Mouse (Mus musculus): ENCODE results near the gene Slc41a1.
A peak's percentile ranks its signal among the peaks of the same experiment; 100 is the strongest.

The Slc41a1 gene

DNA sequence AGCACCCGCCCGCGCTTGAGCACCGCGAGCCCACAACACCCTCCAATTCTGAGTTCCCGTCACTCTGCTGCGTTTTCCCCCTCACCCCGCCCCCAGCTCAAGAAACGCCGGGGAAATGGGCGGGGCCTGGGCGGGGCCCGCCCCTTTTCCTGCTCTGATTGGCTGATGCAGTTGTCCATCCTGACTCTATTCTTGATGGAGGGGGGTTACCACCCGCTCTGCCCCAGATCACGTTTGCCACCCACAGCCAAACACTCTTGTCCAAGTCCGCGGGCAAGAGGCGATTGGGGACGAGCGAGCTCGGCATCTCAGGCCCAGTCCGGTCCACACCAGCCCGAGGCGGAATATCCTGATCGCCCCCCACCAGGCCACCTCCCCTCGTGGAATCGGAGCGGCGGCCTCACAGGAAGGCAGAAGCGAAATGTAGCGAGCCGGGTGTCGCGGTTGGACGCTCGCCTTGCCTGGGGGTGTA, 530 bp downstream of the Slc41a1 start:
- peak; percentile 99 for DNase-seq (ENCODE audit: low read depth)

DNA sequence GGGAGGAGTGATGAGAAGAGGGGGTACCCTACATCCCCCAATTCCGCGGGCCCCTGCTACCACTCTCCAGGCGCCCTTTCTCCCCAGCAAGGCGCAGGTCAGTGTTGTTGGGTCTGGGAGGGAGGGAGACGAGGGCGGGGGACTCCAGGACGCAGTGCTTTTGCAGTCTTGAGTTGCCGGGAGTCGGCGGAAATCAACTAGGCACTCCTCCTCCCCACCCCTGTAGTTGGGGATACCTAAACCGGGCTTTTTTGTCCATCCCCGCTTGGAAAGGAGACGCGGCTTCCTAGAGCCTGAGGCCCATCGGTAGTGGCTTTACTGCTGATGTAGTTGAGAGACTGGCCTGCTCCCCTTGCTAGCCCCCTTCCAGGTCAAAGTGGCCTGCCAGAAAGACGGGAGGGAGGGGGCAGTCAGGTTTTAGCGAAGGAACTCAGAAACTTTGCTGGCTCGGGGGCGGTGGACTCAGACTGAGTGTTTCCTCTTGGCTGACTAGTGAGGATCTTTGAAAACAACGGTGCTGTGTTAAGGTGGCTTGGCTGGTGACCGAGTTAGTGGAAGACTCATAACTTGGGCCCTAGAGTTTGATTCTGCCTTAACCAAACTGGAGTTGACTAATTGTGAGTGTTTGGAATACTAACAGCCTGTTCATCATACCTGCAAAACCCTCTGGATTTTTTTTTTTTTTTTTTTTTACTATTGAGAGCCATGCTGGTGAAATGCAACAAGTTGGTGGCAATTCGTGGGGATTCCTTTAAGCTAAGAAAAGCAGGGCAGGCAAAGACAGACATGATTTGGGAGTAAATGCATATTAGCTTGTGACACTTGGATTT, 1.2 kb downstream of the Slc41a1 start:
- no peak for DNase-seq (ENCODE audit: low read depth)

- no peak for DNase-seq (ENCODE audit: low read depth)
Measured at GRCm38 (mm10) chr1:131829279-131829678, 2.0 kb downstream of the Slc41a1 start.

DNA sequence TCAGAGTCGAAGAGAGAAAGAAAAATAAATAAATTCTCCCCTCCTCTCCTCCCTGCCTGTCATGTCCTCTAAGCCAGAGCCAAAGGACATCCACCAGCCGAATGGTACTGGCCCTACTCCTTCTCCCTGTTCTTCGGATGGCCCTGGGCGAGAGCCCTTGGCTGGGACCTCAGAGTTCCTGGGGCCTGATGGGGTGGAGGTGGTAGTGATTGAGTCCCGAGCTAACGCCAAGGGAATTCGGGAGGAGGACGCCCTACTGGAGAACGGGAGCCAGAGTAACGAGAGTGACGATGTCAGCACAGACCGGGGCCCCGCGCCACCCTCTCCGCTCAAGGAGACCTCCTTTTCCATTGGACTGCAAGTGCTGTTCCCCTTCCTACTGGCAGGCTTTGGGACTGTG, 3.3 kb downstream of the Slc41a1 start:
- no peak for DNase-seq (ENCODE audit: low read depth)

DNA sequence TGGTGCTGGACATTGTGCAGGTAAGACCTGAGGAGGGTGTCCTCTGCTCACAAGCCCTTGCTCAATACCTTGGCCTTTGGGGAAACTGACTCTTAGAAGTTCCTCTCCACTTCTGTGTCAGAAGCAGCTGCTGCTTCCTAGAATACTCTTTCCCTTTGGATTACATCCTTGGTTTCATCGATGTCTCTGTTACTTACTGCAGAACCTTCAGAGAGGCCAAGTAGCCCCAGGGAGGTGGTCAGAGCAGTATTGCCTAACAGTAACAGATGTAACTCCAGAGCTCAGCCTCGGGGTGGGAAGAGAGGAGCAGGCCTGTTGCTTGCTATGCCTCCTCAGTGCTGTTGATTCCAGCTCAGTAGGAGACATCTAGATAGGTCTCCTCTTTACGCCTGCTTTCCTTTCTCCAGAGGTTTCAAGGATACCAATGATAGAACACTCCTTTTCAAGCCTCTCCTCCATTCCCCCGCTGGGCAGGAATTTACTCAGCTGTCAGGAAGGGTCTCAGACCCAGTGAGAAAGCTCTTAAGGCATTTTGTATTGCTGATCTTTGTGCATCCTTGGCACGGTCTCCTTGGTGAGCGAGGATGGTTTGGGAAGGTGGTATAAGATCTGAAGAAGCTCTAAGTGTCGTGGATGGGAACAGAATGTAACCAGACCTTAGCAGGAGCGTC, 3.8 kb downstream of the Slc41a1 start:
- DNase-seq (ENCODE audit: low read depth), result no peak

- DNase-seq (ENCODE audit: low read depth), result peak; percentile 35
Measured at GRCm38 (mm10) chr1:131837035-131837434, 9.7 kb downstream of the Slc41a1 start.

DNA sequence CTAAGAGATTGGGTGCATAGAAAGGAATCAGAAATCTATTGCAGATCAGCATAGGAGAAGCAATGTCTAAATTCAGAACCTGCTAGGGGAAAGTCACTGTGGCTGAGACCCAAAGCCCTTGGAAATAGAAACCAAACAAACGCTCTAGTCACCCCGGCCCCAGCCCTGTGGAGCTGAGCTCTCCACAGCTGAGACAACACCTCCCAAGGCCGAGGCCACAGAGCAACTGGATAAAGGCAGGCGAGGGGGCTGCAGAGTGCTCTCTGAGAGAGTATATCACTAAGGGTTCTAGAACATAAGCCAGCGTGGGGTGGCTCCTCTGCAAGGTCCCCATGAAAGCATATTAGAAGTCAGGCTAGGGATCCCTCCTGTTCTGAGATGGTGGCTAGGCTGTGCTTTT, 11.2 kb downstream of the Slc41a1 start:
- no peak for DNase-seq (ENCODE audit: low read depth)

DNA sequence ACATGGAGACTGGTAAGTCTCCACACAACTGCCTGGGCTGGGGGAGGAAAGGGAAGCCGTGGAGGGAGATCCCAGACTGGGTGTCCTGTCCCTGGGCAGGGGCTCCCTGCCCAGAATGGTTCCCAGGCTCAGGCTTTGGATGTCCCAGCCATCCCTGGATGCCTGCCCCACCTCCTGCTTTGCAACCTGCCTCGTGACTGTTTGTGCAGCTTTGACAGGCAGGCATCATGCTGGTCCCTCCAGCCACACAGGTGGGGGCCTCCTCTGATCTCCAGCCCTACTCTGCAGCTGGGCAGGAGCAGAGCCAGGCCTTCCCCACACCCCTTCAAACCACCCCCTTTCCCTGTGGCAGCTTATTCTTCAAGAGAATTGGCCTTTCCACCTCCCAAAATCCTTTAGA, 12.0 kb downstream of the Slc41a1 start:
- DNase-seq (ENCODE audit: low read depth), result no peak

DNA sequence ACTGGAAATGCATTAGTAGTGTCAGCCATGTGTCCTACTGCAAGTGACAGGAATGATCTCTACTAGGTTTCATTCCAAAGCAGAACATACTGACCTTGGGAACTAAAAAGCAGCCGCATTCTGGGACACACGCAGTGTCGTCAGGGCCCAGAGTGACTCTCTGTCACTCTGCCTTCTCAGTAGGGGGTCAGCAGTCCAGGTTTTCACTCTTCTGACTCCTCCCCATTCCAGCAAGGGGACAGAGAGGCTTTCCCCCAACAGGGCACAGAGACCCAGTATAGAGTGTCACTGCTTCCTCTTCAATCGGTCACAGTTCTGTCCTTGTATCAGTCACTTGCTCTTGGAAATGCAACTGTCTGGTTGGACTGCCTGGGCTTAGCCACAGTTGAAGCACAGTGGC, 14.9 kb downstream of the Slc41a1 start:
- no peak for DNase-seq (ENCODE audit: low read depth)

GRCm38 (mm10) chr1:131843758-131844157, 16.5 kb downstream of the Slc41a1 start:
- no peak for DNase-seq (ENCODE audit: low read depth)

DNA sequence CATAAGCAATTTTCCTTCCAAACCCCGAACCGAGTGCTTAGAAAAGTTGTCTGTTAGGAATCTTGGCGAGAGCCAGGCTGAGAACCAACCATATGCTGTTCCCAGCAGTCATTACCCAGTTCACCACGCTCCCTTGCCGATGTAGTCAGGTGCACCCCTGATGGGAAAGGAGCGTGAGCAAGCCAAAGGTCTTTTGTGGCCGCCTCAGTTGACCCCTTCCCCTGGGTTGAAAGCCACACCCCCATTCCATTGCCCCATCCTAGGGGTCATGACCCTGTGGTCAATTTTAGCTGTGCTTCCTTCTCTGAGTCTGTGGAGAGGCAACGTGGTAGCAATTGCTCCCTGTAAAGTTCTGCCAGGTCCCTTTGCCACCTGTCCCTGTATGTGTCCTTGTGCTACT, 17.6 kb downstream of the Slc41a1 start:
- DNase-seq (ENCODE audit: low read depth), result no peak

- DNase-seq (ENCODE audit: low read depth), result peak; percentile 57
Measured at GRCm38 (mm10) chr1:131846255-131846654, 19.0 kb downstream of the Slc41a1 start.

- no peak for DNase-seq (ENCODE audit: low read depth)
Measured at GRCm38 (mm10) chr1:131861811-131862210, 34.5 kb downstream of the Slc41a1 start.

DNA sequence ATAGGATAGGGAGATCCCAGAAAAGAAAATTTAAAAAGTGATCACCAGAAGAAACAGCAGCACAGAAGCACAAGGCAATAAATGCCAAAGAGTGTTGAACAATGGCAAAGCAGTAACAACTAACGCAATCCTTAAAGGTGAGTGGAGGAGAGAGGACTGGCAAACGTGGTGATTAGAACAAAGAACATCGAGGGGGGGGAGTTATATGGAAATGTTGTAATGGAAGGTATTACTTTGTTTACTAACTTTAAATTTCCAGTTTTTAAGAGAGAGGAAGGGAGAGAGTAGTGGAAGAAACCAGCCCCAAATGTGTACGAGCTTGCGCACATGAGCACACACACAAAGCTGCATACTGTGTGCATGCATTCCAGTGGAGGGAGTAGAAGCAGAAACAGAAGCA, 38.3 kb downstream of the Slc41a1 start:
- DNase-seq (ENCODE audit: low read depth), result no peak

DNA sequence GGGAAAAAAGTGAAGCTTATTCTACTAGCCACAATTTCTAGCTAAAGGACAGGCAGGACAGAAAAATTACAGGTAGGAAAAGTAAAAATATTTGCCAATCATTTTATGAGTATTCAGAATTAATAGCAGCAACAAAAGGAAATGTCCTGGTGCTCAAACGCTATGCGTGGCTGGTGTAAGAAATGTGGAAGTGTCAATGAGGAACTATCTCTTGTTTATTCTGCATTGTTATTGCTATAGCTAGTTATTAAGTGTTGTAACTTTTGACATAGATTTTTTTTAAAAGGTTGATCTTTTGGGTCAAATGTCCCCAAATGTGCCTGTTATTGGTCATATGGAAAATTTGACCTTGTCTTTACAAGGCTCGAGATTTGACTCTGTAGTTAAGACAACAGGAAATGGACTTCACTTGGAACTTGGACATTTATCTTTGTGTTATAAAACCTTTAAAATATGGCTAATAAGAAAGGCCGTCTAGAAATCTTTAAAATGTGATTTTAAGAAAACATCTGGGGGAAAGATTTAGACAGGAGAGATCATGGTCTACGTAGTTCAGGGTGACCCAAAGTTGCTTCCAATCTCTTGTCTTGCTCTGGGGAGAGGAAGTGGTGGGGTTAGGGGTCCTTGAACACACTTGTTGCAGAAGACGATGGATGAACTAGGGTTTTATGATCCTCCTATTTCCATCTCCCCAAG, 39.2 kb downstream of the Slc41a1 start:
- no peak for DNase-seq (ENCODE audit: low read depth)

GRCm38 (mm10) chr1:131867093-131867945, 40.0 kb downstream of the Slc41a1 start, which contains the start of gene Rab29:
Rab29 (plus strand) TSS chr1:131867224.
- DNase-seq (ENCODE audit: low read depth), result peak; percentile 96

- no peak for DNase-seq (ENCODE audit: low read depth)
Measured at GRCm38 (mm10) chr1:131867946-131868290, 40.6 kb downstream of the Slc41a1 start.

- no peak for DNase-seq (ENCODE audit: low read depth)
Measured at GRCm38 (mm10) chr1:131869561-131869960, 42.3 kb downstream of the Slc41a1 start.

DNA sequence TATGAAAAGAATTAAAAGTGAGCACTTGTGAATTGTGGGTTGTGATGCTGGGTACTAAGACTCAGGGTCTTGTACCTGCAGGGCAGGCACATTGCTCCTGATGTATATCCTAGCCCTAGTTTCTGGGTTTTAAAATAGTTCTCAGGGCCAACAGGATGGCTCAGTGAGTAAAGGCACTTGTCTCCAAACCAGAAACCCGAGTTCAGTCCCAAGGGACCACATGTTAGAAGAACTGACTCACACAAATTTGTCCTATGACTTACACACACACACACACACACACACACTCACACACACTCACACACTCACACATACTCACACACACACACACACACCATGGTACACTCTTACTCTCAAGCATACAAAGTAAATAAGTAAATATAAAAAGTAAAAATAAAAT, 45.6 kb downstream of the Slc41a1 start:
- DNase-seq (ENCODE audit: low read depth), result no peak

DNA sequence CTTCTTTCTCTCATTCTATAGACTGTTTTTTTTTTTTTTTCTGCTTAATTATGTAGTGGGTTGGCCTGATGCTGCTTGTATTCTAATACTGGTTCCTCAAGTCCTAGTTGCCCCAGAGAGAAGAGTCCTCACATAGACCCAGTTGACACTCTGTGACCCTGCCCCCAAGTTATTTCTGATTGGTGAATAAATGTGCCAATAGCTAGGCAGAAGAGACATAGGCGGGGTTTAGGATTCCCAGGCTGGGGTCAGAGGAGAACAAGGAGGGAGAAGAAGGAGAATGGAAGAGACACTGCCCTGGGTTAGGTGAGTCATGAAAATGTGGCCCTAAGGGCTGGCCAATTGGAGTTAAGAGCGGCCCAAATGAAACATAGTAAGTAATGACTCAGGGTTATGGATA, 52.5 kb downstream of the Slc41a1 start:
- no peak for DNase-seq (ENCODE audit: low read depth)

GRCm38 (mm10) chr1:131882787-131883186, 55.5 kb downstream of the Slc41a1 start:
- DNase-seq (ENCODE audit: low read depth), result peak; percentile 74

DNA sequence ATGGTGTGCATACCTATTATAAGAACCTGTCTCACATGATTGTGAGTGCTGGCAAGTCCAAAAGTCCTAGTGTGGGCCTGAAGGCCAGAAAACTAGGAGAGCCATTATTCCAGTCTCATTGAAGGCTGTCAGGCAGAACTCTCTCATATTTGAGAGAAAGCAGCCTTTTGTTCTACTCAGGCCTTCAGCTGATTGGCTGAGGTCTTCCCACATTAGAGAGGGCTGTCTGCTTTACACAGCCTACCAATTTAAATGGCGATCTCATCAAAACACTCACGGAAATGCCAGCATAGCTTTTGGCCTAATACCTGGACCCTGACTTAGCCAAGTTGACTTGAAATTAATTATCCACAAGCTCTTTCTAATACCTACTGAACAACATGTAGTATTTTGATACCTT, 58.9 kb downstream of the Slc41a1 start:
- no peak for DNase-seq (ENCODE audit: low read depth)
